Mouse (Mus musculus): ENCODE measurements around the gene Ass1. TPM values are rescaled to one million over a fixed set of nuclear protein-coding genes. Genes with fewer than 3 reads are reported as not detected.
"Not testable (repeated sequence)": the region's sequence is repeated elsewhere in the genome, so short reads cannot be mapped to it uniquely, and the experiment has no call there.

The Ass1 gene
- polyA plus RNA-seq, 1 experiment from 2014 or later = 11.8 TPM

DNA sequence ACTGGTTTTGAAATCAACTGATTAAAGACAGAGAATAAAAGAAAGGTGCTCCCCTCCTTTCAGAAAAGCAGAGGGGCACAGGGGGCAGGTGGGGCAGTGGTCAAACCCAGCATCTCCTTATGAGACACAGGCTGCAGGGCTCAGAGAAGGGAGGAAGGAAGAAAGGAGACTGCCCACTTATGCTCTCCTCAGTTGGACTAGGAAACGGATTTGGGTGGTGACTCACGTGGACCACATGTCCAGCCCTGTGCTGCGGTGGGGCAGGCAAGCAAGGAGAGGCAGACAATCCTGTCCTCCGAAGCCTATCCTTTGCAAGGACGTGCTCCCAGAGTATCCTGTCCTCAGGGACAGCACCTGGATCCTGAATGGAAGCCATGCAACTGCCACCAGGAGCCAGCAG, 54.6 kb downstream of the Ass1 start:
- no peaks in the 10 kb centered on the region for H3K36me3 ChIP-seq
- no peak for DNase-seq (ENCODE audit: low spot score)
- H3K27ac ChIP-seq = no peak overlapping the region
- no peaks in the 10 kb centered on the region for H3K9me3 ChIP-seq
- 79% methylated on average over 5 of the region's 5 CpGs for WGBS
- peaks cover 51% of the 10 kb centered on the region for H3K27me3 ChIP-seq (ENCODE audit: insufficient read depth, poor library complexity, severe bottlenecking)
- peaks cover 45% of the 10 kb centered on the region for H3K4me1 ChIP-seq (replicated peaks)
- no peak overlapping the region for H3K4me3 ChIP-seq

DNA sequence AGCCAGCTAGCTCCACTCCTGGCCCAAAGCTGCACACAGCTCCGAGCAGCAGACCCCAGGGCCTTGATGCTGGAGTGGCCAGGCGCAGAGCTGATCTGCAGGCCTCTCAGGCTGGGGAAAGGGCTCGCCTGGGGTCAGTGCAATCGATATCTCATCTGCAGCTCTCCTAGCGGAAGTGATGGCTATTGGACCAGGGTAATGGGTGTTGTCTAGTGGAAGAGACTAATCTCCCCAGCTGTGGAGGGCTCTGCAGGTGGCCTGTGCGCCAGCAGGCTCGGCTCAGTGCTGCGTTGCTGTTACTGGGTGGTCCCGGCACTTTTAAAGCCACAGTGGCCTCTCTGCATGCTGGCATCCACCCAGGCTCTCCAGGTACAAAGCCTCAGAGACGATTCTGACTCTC, 55.8 kb downstream of the Ass1 start:
- no peaks in the 10 kb centered on the region for H3K9me3 ChIP-seq
- H3K27me3 ChIP-seq (ENCODE audit: insufficient read depth, poor library complexity, severe bottlenecking) = peaks cover 52% of the 10 kb centered on the region
- H3K36me3 ChIP-seq = no peaks in the 10 kb centered on the region
- 32% methylated on average over 10 of the region's 10 CpGs for WGBS
- H3K4me1 ChIP-seq (replicated peaks) = peaks cover 52% of the 10 kb centered on the region
- H3K27ac ChIP-seq = peak overlapping the region; percentile 46
- peak; percentile 38 for DNase-seq (ENCODE audit: low spot score)
- H3K4me3 ChIP-seq = no peak overlapping the region

DNA sequence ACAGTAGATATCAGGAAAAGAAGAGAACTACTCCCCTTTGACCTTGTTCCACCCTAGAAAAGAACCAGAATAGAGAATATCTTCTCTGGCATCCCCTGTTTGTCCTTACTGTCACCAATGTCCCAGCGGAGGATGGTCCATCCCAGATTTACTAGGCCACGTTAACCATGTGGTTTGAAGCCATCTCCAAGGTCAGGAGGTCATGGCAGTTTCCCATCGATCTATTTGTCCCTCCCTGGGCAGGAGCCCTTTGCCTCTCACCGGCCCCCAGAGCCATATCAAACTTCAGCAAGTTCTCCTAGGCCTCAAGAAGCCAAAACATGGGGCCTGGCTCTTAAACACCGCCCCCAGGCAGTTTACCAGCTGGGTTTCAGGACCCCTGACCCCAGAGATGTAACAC, 60.2 kb downstream of the Ass1 start:
- DNase-seq (ENCODE audit: low spot score) = peak; percentile 40
- Histone ChIP-seq H3K27me3 (ENCODE audit: insufficient read depth, poor library complexity, severe bottlenecking) (peaks cover 43% of the 10 kb centered on the region), H3K27ac (peak overlapping the region; percentile 66), H3K36me3 (no peaks in the 10 kb centered on the region), H3K9me3 (no peaks in the 10 kb centered on the region), H3K4me3 (no peak overlapping the region), H3K4me1 (replicated peaks) (peaks cover 62% of the 10 kb centered on the region)
- WGBS = 44% methylated on average over 5 of the region's 5 CpGs

DNA sequence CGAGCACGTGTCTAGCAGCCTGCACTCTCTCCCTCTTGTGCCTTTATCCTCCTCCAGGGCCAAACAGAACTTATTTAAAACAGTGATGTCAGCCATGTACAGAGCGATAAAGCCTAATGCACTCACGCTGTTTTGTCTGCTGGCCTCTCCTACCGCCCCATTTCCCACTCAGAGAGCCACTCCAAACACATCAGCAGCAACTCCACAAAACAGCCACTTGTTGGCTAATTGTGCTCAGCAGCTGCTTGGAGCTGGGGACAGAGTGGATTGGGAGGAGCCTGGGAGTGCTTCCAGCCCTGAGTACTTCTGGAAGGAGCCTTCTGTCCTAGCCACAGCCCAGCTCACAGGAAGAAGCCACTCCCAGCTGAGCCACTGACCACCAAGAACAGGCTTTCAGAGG, 67.0 kb downstream of the Ass1 start:
- Histone ChIP-seq H3K9me3 (no peaks in the 10 kb centered on the region), H3K4me3 (no peak overlapping the region), H3K4me1 (replicated peaks) (peaks cover 21% of the 10 kb centered on the region; the same call in 1 of the 2 replicates), H3K27ac (no peak overlapping the region), H3K27me3 (ENCODE audit: insufficient read depth, poor library complexity, severe bottlenecking) (peaks cover 19% of the 10 kb centered on the region), H3K36me3 (no peaks in the 10 kb centered on the region)
- WGBS = 83% methylated on average over 5 of the region's 5 CpGs
- DNase-seq (ENCODE audit: low spot score) = no peak

DNA sequence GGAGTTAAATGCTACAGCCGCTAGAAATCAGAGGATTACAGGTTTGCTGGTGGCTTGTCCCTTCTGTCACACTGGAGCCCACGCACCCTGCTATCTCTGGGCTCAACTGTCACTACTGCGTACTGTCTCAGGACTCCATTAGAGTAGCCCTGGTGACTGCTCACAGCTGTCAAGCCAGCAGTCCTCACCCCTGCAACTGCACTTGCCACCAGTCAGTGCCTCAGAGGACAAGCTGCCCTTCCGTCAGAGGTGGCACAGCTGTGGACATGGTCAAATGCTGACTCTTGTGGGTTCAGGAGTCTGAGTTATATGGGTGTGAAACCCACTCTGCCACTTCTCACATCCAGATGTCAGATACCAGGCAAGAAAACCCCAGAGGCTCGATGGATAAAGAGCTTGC, 68.7 kb downstream of the Ass1 start:
- whole genome bisulfite sequencing = 74% methylated on average over 5 of the region's 5 CpGs
- H3K4me3 ChIP-seq = no peak overlapping the region

DNA sequence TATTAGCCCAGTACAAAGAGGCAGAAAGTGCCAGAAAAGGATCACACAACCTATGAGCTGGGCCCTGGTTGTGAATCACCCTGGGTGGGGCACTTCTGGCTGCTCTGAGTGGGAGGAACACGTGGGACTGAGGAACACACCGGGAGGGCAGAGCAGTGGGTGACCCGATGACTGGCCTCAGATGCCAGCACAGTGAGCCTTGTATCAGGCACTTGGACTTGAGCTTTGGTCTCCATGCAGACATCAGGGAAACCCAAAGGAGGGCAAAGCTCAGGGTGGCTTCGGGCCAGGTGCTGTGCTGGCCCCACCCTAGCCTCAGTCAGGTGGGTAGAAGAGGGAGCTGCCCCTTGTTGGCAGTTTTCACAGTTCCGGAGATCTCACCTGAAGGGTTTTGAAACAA, 71.6 kb downstream of the Ass1 start:
- Histone ChIP-seq H3K4me1 (replicated peaks) (peaks cover 22% of the 10 kb centered on the region; the same call in 1 of the 2 replicates), H3K36me3 (no peaks in the 10 kb centered on the region), H3K27ac (no peak overlapping the region), H3K9me3 (no peaks in the 10 kb centered on the region), H3K4me3 (no peak overlapping the region), H3K27me3 (ENCODE audit: insufficient read depth, poor library complexity, severe bottlenecking) (peaks cover 12% of the 10 kb centered on the region)
- no peak for DNase-seq (ENCODE audit: low spot score)
- 94% methylated on average over 5 of the region's 5 CpGs for WGBS

More for the DNA sequence above, 68.7 kb downstream of the Ass1 start:
- peaks cover 13% of the 10 kb centered on the region; the same call in 1 of the 2 replicates for H3K4me1 ChIP-seq (replicated peaks)
- H3K36me3 ChIP-seq = no peaks in the 10 kb centered on the region
- no peaks in the 10 kb centered on the region for H3K9me3 ChIP-seq
- H3K27ac ChIP-seq = no peak overlapping the region
- H3K27me3 ChIP-seq (ENCODE audit: insufficient read depth, poor library complexity, severe bottlenecking) = peaks cover 13% of the 10 kb centered on the region
- DNase-seq (ENCODE audit: low spot score) = no peak

DNA sequence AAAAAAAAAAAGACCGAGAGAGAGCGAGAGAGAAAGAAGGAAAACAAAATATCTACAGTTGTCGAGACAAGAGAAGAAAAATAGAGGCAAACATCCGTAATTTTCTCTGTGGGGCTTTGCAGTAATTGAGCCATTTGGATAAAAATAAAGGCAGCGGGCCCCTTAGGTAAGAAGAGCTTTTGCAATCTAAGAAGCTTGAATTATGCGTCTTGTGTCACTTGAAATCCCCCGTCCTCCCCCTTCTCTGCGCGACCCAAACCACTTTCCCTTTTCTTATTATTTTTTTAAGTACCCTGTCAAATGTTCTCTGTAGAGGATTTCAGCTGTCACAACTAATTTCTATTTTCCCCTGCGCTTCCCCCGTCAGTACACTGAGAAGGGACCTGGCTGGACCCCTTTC, 77.7 kb downstream of the Ass1 start:
- 75% methylated on average over 11 of the region's 11 CpGs for WGBS
- Histone ChIP-seq H3K4me3 (no peak overlapping the region), H3K4me1 (replicated peaks) (peaks cover 24% of the 10 kb centered on the region; the same call in 1 of the 2 replicates), H3K27ac (no peak overlapping the region), H3K27me3 (ENCODE audit: insufficient read depth, poor library complexity, severe bottlenecking) (peaks cover 14% of the 10 kb centered on the region), H3K36me3 (no peaks in the 10 kb centered on the region), H3K9me3 (no peaks in the 10 kb centered on the region)
- no peak for DNase-seq (ENCODE audit: low spot score)

DNA sequence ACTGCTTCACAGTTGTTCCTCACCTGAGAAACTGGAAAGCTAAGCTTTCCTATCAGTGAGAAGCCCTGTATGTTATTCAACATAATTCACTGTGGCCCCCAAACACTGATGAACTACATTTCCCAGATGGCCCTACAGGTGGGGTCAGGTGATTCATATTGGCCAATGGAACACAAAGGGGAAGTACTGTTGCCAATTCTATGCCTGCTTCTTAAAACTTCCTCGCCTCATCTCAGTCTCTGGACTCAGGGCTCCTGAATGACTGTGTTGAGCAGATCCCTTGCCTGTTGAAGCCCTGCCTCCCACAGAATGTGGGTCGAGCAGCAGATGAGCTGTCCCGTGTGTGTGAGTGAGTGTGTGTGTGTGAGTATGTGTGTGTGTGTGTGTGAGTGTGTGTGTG, 80.5 kb downstream of the Ass1 start:
- 80% methylated on average over 3 of the region's 3 CpGs for WGBS
- no peak for DNase-seq (ENCODE audit: low spot score)

DNA sequence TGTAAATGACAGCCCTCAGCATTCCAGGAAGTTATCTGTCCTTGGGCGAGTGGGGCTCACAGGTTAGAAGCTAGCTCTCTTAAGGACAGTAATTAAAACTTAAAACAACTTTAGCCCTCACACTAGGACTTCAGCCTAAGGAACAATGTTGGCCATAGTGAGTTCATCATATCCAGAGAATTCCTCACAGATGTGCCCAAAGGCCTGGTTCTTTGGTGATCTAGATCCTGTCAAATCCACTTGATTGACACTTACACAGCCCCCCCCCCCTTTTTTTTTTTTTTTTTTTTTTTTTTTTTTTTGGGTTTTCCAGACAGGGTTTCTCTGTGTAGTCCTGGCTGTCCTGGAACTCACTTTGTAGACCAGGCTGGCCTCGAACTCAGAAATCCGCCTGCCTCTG, 81.3 kb downstream of the Ass1 start:
- H3K4me1 ChIP-seq (replicated peaks) = 0 out of 2 replicates have a peak, but pooled peaks cover 13% of the 10 kb centered on the region
- not testable (repeated sequence) for H3K9me3 ChIP-seq; H3K27me3 ChIP-seq (ENCODE audit: insufficient read depth, poor library complexity, severe bottlenecking); H3K27ac ChIP-seq; H3K4me3 ChIP-seq; H3K36me3 ChIP-seq; DNase-seq (ENCODE audit: low spot score)
- 96% methylated on average over 3 of the region's 3 CpGs for WGBS

More for the DNA sequence above, 80.5 kb downstream of the Ass1 start:
- Histone ChIP-seq H3K27me3 (ENCODE audit: insufficient read depth, poor library complexity, severe bottlenecking) (peaks cover 10% of the 10 kb centered on the region), H3K4me3 (no peak overlapping the region), H3K9me3 (peaks cover 7% of the 10 kb centered on the region; the same call in 1 of the 2 replicates), H3K27ac (no peak overlapping the region), H3K4me1 (replicated peaks) (peaks cover 11% of the 10 kb centered on the region; the same call in 1 of the 2 replicates), H3K36me3 (no peaks in the 10 kb centered on the region)

DNA sequence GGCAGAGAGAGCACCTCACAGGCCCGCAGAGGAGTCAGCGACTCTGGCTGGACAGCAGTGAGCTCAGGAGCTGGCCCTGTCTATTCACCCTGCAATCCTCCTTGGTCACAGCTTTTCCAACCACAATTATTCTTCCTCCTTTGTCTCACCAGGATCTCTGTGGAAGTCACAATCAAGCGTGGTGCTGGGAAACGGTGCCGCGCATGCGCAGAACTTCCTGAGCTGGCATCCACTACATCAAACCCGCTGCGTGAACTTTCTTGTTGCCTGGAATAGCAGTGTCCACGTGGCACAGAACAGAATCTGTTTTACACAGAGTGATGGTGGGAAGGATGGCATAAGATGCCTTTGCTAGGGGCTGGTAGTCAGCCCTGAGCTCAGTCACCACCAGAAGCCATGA, 82.0 kb downstream of the Ass1 start:
- no peak for DNase-seq (ENCODE audit: low spot score)
- Histone ChIP-seq H3K27ac (no peak overlapping the region), H3K9me3 (peaks cover 7% of the 10 kb centered on the region; the same call in 1 of the 2 replicates), H3K4me3 (no peak overlapping the region), H3K4me1 (replicated peaks) (0 out of 2 replicates have a peak, but pooled peaks cover 15% of the 10 kb centered on the region), H3K36me3 (no peaks in the 10 kb centered on the region), H3K27me3 (ENCODE audit: insufficient read depth, poor library complexity, severe bottlenecking) (peaks cover 3% of the 10 kb centered on the region; the same call in 1 of the 2 replicates)
- 86% methylated on average over 10 of the region's 10 CpGs for WGBS

DNA sequence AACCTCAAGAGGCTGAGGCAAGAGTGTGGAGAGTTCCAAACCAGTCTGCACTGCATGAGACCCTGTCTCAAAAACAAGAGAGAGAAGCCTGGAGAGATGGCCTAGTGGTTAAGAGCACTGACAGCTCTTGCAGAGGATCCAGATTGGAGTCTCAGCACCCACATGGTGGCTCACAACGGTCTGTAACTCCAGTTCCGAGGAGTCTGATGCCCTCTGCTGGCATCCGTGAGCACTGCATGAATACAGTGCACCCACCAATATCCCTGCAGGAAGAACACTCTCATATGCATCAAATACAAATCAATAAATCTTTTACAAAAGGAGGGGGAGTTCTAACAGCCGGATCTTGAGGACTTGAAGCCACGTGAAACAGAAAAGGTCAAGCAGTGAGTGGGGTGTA, 84.6 kb downstream of the Ass1 start:
- WGBS = 81% methylated on average over 5 of the region's 5 CpGs

More for the DNA sequence above, 84.6 kb downstream of the Ass1 start:
- peaks cover 7% of the 10 kb centered on the region; the same call in 1 of the 2 replicates for H3K9me3 ChIP-seq
- no peaks in the 10 kb centered on the region for H3K36me3 ChIP-seq
- DNase-seq (ENCODE audit: low spot score) = no peak
- H3K27ac ChIP-seq = no peak overlapping the region
- H3K27me3 ChIP-seq (ENCODE audit: insufficient read depth, poor library complexity, severe bottlenecking) = no peaks in the 10 kb centered on the region; the same call in 1 of the 2 replicates
- 0 out of 2 replicates have a peak, but pooled peaks cover 5% of the 10 kb centered on the region for H3K4me1 ChIP-seq (replicated peaks)
- no peak overlapping the region for H3K4me3 ChIP-seq
